Mouse (Mus musculus) heart, embryonic 10.5 days (tissue): ENCODE results near the gene Klf13. TPM values are rescaled to one million over a fixed set of nuclear protein-coding genes. Genes with fewer than 3 reads are reported as not detected.
A peak's percentile ranks its signal among the peaks of the same experiment; 100 is the strongest.

Experiments used
- DNase-seq: peaks from one replicate; pipeline ENCODE4 v3.0.0-alpha.2; 2017; ENCODE audit warnings: low spot score
- H3K27ac ChIP-seq: fragments of 300-500 bp; sonication (generic); 2 replicates; pipeline ENCODE4 v1.5.1; 2016; ENCODE audit warnings: mild to moderate bottlenecking
- H3K27me3 ChIP-seq: fragments of 300-500 bp; sonication (generic); 2 replicates; pipeline ENCODE4 v1.6.1; 2016; ENCODE audit warnings: mild to moderate bottlenecking; ENCODE audit not compliant: poor library complexity, insufficient read depth, severe bottlenecking
- H3K36me3 ChIP-seq: fragments of 300-500 bp; sonication (generic); 2 replicates; pipeline ENCODE4 v1.6.1; 2016; ENCODE audit warnings: mild to moderate bottlenecking, moderate library complexity
- H3K4me1 ChIP-seq: fragments of 300-500 bp; sonication (generic); 2 replicates; pipeline ENCODE4 v1.6.1; 2016; ENCODE audit warnings: mild to moderate bottlenecking
- H3K4me3 ChIP-seq: fragments of 300-500 bp; sonication (generic); 2 replicates; pipeline ENCODE4 v1.5.1; 2016; ENCODE audit warnings: mild to moderate bottlenecking, moderate library complexity
- H3K9me3 ChIP-seq: fragments of 300-500 bp; sonication (generic); 2 replicates; pipeline ENCODE4 v1.6.1; 2016; ENCODE audit warnings: mild to moderate bottlenecking, moderate library complexity
- WGBS: fragments of 180-500 bp; shearing (Covaris S2); methylation state at CpG from one replicate; pipeline ENCODE4 v1.1.7; 2016; 5-methylcytosine and 5-hydroxymethylcytosine counted together
- polyA plus RNA-seq: library from polyadenylated mRNA; unstranded; fragments of >200 nt; fragmentation: Nextera tagmentation; extraction: Ambion mirVana; gene quantifications from 2 replicates; pipeline ENCODE4 v1.2.1, GENCODE M21; 2016

Klf13 gene
- polyA plus RNA-seq, 1 experiment from 2014 or later: 18.3 TPM

- no peak overlapping the region for H3K4me3 ChIP-seq
- no peak for DNase-seq
- H3K27me3 ChIP-seq: no peaks in the 10 kb centered on the region
- H3K27ac ChIP-seq: peak overlapping the region; percentile 59; the same call in 1 of the 2 replicates
- H3K36me3 ChIP-seq: no peaks in the 10 kb centered on the region
- WGBS: 73% methylated on average over 5 of the region's 5 CpGs
- peaks cover 59% of the 10 kb centered on the region for H3K4me1 ChIP-seq
- no peaks in the 10 kb centered on the region for H3K9me3 ChIP-seq
Observed at GRCm38 (mm10) chr7:63905642-63906041, 33.1 kb downstream of the Klf13 start.

DNA sequence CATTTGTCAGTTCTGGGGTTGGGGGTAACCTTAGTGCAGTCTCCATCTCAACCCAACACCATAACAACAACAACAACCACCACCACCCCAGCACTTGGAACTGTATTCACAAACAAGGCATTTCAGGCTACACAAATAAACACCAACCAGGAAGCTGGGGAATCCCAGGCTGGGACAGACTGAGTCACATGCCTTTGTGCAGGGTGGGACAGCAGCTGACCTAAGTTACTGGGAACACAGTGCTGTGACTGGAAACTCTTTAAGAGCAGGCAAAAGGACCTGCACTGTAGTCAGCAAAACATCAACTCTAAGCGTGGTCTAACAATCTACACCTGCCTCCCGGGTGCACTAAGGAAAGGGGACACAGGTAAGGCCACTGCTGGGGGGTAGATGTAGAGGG lies 33.5 kb downstream of the Klf13 start:
- no peak overlapping the region for H3K4me3 ChIP-seq
- no peak for DNase-seq
- H3K4me1 ChIP-seq: peaks cover 56% of the 10 kb centered on the region
- 80% methylated on average over 2 of the region's 2 CpGs for WGBS
- no peaks in the 10 kb centered on the region for H3K9me3 ChIP-seq
- H3K27me3 ChIP-seq: no peaks in the 10 kb centered on the region
- H3K36me3 ChIP-seq: no peaks in the 10 kb centered on the region
- H3K27ac ChIP-seq: peak overlapping the region; percentile 59; the same call in 1 of the 2 replicates

GRCm38 (mm10) chr7:63903635-63904380 lies 34.9 kb downstream of the Klf13 start:
- 71% methylated on average over 9 of the region's 9 CpGs for WGBS
- no peaks in the 10 kb centered on the region for H3K27me3 ChIP-seq
- no peak overlapping the region for H3K27ac ChIP-seq
- H3K4me3 ChIP-seq: no peak overlapping the region
- H3K36me3 ChIP-seq: no peaks in the 10 kb centered on the region
- no peak for DNase-seq
- H3K4me1 ChIP-seq: peaks cover 46% of the 10 kb centered on the region
- H3K9me3 ChIP-seq: no peaks in the 10 kb centered on the region

- H3K4me3 ChIP-seq: no peak overlapping the region
- 48% methylated on average over 3 of the region's 3 CpGs for WGBS
- H3K27me3 ChIP-seq: no peaks in the 10 kb centered on the region
- no peaks in the 10 kb centered on the region for H3K36me3 ChIP-seq
- H3K9me3 ChIP-seq: no peaks in the 10 kb centered on the region
- H3K4me1 ChIP-seq: peaks cover 41% of the 10 kb centered on the region
- no peak for DNase-seq
- no peak overlapping the region for H3K27ac ChIP-seq
Observed at GRCm38 (mm10) chr7:63902604-63903210, 36.0 kb downstream of the Klf13 start.

GRCm38 (mm10) chr7:63901942-63902341 lies 36.8 kb downstream of the Klf13 start:
- H3K9me3 ChIP-seq: no peaks in the 10 kb centered on the region
- no peak overlapping the region for H3K4me3 ChIP-seq
- H3K27me3 ChIP-seq: no peaks in the 10 kb centered on the region
- no peak overlapping the region for H3K27ac ChIP-seq
- no peak for DNase-seq
- no peaks in the 10 kb centered on the region for H3K36me3 ChIP-seq
- H3K4me1 ChIP-seq: peaks cover 46% of the 10 kb centered on the region
- WGBS: 63% methylated on average over 3 of the region's 3 CpGs

DNA sequence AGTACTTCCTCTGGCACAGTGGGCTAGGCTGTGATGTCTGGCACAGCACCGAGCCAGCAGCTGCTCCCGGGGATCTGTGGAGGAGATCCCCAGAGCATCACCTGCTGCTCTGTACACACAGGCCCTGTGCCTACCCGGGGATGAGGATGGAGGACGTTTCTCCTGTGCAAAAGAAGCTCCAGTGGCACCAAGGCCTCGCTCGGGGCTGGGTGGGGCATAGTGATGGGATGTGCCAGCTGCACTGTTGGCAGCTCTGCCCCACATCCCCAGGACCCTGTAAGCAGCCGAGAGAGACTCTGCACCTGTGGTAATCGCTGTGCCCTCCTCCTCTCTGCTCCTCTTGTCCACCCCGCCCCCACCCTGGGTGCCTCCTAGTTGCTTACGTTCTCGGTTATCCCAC lies 37.4 kb downstream of the Klf13 start:
- Histone ChIP-seq H3K36me3 (no peaks in the 10 kb centered on the region), H3K9me3 (no peaks in the 10 kb centered on the region), H3K27ac (no peak overlapping the region), H3K4me1 (peaks cover 52% of the 10 kb centered on the region), H3K27me3 (no peaks in the 10 kb centered on the region), H3K4me3 (no peak overlapping the region)
- 75% methylated on average over 11 of the region's 11 CpGs for WGBS
- no peak for DNase-seq

GRCm38 (mm10) chr7:63900411-63900810 lies 38.3 kb downstream of the Klf13 start:
- Histone ChIP-seq H3K4me3 (no peak overlapping the region), H3K4me1 (peaks cover 47% of the 10 kb centered on the region), H3K27ac (no peak overlapping the region), H3K36me3 (no peaks in the 10 kb centered on the region), H3K27me3 (no peaks in the 10 kb centered on the region), H3K9me3 (no peaks in the 10 kb centered on the region)
- no peak for DNase-seq
- WGBS: 92% methylated on average over 2 of the region's 2 CpGs

DNA sequence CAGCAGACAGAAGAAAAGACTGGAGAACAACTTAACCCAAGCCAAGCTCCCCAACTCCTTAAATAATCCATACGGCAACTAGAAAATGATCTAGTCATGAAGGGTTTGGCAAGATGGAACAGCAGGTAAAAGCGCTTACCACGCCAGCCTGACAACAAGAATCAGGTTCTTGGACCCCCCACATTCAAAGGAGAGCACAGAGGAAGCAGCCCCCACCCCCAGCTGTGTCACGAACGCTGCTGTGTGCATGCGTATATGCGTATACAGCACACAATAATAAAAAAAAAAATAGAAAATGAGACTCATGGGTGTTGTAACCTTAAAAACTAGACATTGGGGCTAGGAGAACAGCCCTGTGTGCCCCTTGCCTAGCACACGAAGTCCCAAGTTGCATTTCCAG lies 38.8 kb downstream of the Klf13 start:
- 92% methylated on average over 8 of the region's 8 CpGs for WGBS
- peaks cover 44% of the 10 kb centered on the region for H3K4me1 ChIP-seq
- no peak for DNase-seq
- no peaks in the 10 kb centered on the region for H3K9me3 ChIP-seq
- no peaks in the 10 kb centered on the region for H3K36me3 ChIP-seq
- H3K27me3 ChIP-seq: no peaks in the 10 kb centered on the region
- no peak overlapping the region for H3K4me3 ChIP-seq
- no peak overlapping the region for H3K27ac ChIP-seq

DNA sequence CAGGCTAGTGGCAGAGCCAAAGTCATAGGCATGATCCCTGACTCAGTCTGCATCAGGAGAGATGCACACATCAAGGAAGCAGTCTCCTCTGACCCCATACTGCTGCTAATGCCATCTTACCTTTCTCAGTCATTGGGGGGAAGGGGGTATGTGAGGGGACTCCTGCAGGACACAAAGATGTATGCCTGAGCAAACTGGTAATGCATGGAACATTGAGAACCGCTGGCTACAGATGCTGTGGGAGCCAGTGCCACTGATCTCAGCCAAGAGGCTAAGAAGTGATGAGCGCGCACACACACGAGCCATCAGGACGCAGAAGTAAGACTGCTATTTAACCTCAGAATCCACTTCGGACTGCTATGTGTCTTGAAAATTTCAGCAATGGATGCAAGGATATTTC lies 40.5 kb downstream of the Klf13 start:
- no peaks in the 10 kb centered on the region for H3K9me3 ChIP-seq
- no peaks in the 10 kb centered on the region for H3K36me3 ChIP-seq
- WGBS: 90% methylated on average over 6 of the region's 6 CpGs
- H3K27ac ChIP-seq: no peak overlapping the region
- peaks cover 39% of the 10 kb centered on the region for H3K4me1 ChIP-seq
- DNase-seq: no peak
- no peak overlapping the region for H3K4me3 ChIP-seq
- no peaks in the 10 kb centered on the region for H3K27me3 ChIP-seq

GRCm38 (mm10) chr7:63897655-63898054 lies 41.1 kb downstream of the Klf13 start:
- DNase-seq: no peak
- H3K4me1 ChIP-seq: peaks cover 33% of the 10 kb centered on the region
- 56% methylated on average over 3 of the region's 3 CpGs for WGBS
- H3K36me3 ChIP-seq: no peaks in the 10 kb centered on the region
- H3K4me3 ChIP-seq: peak overlapping the region; percentile 52
- H3K9me3 ChIP-seq: no peaks in the 10 kb centered on the region
- no peak overlapping the region for H3K27ac ChIP-seq
- no peaks in the 10 kb centered on the region for H3K27me3 ChIP-seq

DNA sequence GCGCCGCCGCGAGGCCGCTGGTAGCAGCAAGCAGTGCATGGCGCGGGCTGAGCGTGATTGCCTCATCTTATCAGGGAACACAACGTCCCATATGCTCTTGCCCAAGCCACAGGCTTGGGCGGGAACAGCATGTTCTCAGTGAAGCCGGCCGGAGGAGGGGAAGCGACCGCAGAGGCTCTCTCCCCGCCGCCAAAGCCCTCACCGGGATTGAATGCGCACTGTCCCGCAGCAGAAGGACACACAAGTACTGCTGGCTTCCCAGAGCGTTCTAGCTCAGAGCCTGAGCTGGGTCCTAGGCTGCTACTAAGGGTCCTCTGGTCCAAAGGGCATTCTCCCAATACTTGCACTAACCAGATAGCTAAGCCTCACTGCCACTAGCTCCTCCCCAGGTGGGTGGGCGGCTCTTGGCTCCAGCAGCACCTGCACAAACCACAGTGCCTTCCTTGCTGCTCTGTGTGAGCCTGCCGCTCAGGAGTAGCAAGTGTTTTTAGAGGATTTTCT lies 41.7 kb downstream of the Klf13 start:
- H3K27ac ChIP-seq: peak overlapping the region; percentile 65
- H3K36me3 ChIP-seq: no peaks in the 10 kb centered on the region
- WGBS: under 1% methylated on average over 22 of the region's 22 CpGs
- H3K27me3 ChIP-seq: no peaks in the 10 kb centered on the region
- peak overlapping the region; percentile 52 for H3K4me3 ChIP-seq
- DNase-seq: peak; percentile 95
- no peaks in the 10 kb centered on the region for H3K9me3 ChIP-seq
- peaks cover 33% of the 10 kb centered on the region for H3K4me1 ChIP-seq

GRCm38 (mm10) chr7:63896276-63896967 lies 42.3 kb downstream of the Klf13 start:
- H3K27ac ChIP-seq: peak overlapping the region; percentile 65
- peaks cover 2% of the 10 kb centered on the region; the same call in 1 of the 2 replicates for H3K36me3 ChIP-seq
- H3K4me1 ChIP-seq: peaks cover 33% of the 10 kb centered on the region
- WGBS: 16% methylated on average over 17 of the region's 17 CpGs
- H3K4me3 ChIP-seq: peak overlapping the region; percentile 52
- H3K9me3 ChIP-seq: no peaks in the 10 kb centered on the region
- no peak for DNase-seq
- H3K27me3 ChIP-seq: no peaks in the 10 kb centered on the region

GRCm38 (mm10) chr7:63895223-63895622 lies 43.5 kb downstream of the Klf13 start:
- peaks cover 13% of the 10 kb centered on the region for H3K36me3 ChIP-seq
- no peak overlapping the region for H3K27ac ChIP-seq
- WGBS: 79% methylated on average over 3 of the region's 3 CpGs

More at GRCm38 (mm10) chr7:63895223-63895622, 43.5 kb downstream of the Klf13 start:
- Histone ChIP-seq H3K27me3 (no peaks in the 10 kb centered on the region), H3K4me3 (no peak overlapping the region), H3K4me1 (peaks cover 26% of the 10 kb centered on the region), H3K9me3 (no peaks in the 10 kb centered on the region)
- DNase-seq: no peak
